Mouse (Mus musculus) bone marrow macrophage, adult 2 months (primary cell): ENCODE measurements around the gene Polr3h.

Source experiments
- CTCF ChIP-seq: IDR thresholded peaks from 2 replicates; pipeline ENCODE4 v1.5.1; 2012; ENCODE audit warnings: low read depth, mild to moderate bottlenecking, low read length, moderate library complexity
- POLR2A ChIP-seq: IDR thresholded peaks from 2 replicates; pipeline ENCODE4 v1.6.1; 2012; ENCODE audit warnings: mild to moderate bottlenecking, low read depth, low read length, borderline replicate concordance

DNA sequence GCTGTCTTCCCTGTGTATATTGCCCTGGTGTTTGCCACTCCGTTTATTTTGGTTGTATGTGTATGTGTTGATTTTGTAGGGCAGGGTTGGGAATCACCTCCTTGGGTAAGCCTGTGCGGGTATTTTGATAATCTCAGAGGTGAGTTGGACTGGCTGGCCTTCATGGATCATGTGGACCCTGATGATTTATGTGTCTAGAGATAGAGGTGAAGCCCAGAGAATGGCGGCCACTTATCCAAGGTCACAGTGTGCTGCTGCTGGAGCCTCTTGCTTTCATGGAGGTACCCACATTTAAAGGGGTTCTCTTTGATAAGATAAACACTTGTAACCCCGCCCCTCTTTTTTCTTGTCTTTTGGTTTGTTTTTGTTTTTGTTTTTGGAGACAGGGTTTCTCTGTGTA, 13.7 kb upstream of the Polr3h start:
- TF ChIP-seq CTCF: no peak
- TF ChIP-seq POLR2A: no peak
